Mouse (Mus musculus) spleen, adult 2 months (tissue): ENCODE data around the gene Fam155a.

Experiments used
- CTCF ChIP-seq: fragments of 200-500 bp; IDR thresholded peaks from 2 replicates; pipeline ENCODE4 v1.5.1; 2011; ENCODE audit warnings: mild to moderate bottlenecking, inconsistent platforms; ENCODE audit not compliant: insufficient read depth, insufficient read length, insufficient replicate concordance; ENCODE audit errors: extremely low read depth
- POLR2A ChIP-seq: fragments of 200-500 bp; IDR thresholded peaks from 2 replicates; pipeline ENCODE4 v1.6.1; 2011; ENCODE audit warnings: low read depth, low read length, inconsistent platforms

- TF ChIP-seq POLR2A (no peak), CTCF (no peak)
Measured at GRCm38 (mm10) chr8:9365381-9365780, 405.6 kb downstream of the Fam155a start.
